19 mouse cellular contexts compared by ENCODE assay signal in genomic region chr5:124203251-124203650, GRCm38 (mm10). TPM values are rescaled to one million over a fixed set of nuclear protein-coding genes. Genes with fewer than 3 reads are reported as not detected.
DNase-seq lines count a peak whose midpoint lies in the region; ATAC-seq and TF ChIP-seq lines count a peak whose summit lies in the region.
"Had no signal": no experiment of that assay in that cellular context is flagged by ENCODE, and none has a peak within 500 bp of the region (broad histone marks: within the 10 kb centered on the region; RNA-seq: fewer than 3 reads in every experiment).

No protein-coding gene starts in this region.

- no peaks in the 10 kb centered on the region for H3K27me3 ChIP-seq in heart, embryonic 10.5 days (ENCODE audit: insufficient read depth, poor library complexity, severe bottlenecking)
- no peaks in the 10 kb centered on the region for H3K27me3 ChIP-seq in intestine, embryonic 15.5 days (replicated peaks)
- H3K27me3 ChIP-seq in intestine, postnatal 0 days (replicated peaks; ENCODE audit: control insufficient read depth, insufficient read depth, low read length) = no peaks in the 10 kb centered on the region
- H3K27me3 ChIP-seq in lung, embryonic 16.5 days (ENCODE audit: control insufficient read depth, insufficient read depth, low read depth, low read length) = no peaks in the 10 kb centered on the region
- H3K27me3 ChIP-seq: limb, embryonic 13.5 days had no signal

- H3K9me3 ChIP-seq in heart, embryonic 10.5 days = no peaks in the 10 kb centered on the region
- H3K9me3 ChIP-seq in intestine, embryonic 15.5 days = no peaks in the 10 kb centered on the region
- H3K9me3 ChIP-seq in intestine, postnatal 0 days (ENCODE audit: control insufficient read depth) = no peaks in the 10 kb centered on the region
- no peaks in the 10 kb centered on the region for H3K9me3 ChIP-seq in lung, embryonic 16.5 days (ENCODE audit: control insufficient read depth, low read length)
- H3K9me3 ChIP-seq: limb, embryonic 13.5 days; megakaryocyte, embryonic 14.5 days had no signal

- no peaks in the 10 kb centered on the region for H3K36me3 ChIP-seq in heart, embryonic 10.5 days
- no peaks in the 10 kb centered on the region for H3K36me3 ChIP-seq in intestine, embryonic 15.5 days
- no peaks in the 10 kb centered on the region for H3K36me3 ChIP-seq in intestine, postnatal 0 days (ENCODE audit: control insufficient read depth, insufficient read depth)
- no peaks in the 10 kb centered on the region for H3K36me3 ChIP-seq in lung, embryonic 16.5 days (ENCODE audit: control insufficient read depth, insufficient read depth, low read length)
- H3K36me3 ChIP-seq: limb, embryonic 13.5 days had no signal

- H3K9ac ChIP-seq in intestine, embryonic 15.5 days = no peak overlapping the region
- no peak overlapping the region for H3K9ac ChIP-seq in intestine, postnatal 0 days (ENCODE audit: low read depth, low read length)
- no peak overlapping the region; the same call in 1 of the 2 replicates for H3K9ac ChIP-seq in lung, embryonic 16.5 days (ENCODE audit: low read length)
- H3K9ac ChIP-seq: forebrain, postnatal 0 days; limb, embryonic 13.5 days had no signal

- H3K4me3 ChIP-seq in heart, embryonic 10.5 days = no peak overlapping the region
- H3K4me3 ChIP-seq in intestine, embryonic 15.5 days (replicated peaks) = no peak overlapping the region
- no peak overlapping the region for H3K4me3 ChIP-seq in intestine, postnatal 0 days (ENCODE audit: low read depth, low read length)
- no peak overlapping the region for H3K4me3 ChIP-seq in lung, embryonic 16.5 days (ENCODE audit: low read length)
- H3K4me3 ChIP-seq: limb, embryonic 13.5 days; megakaryocyte, embryonic 14.5 days had no signal

- DNase-seq in heart, embryonic 10.5 days (ENCODE audit: low spot score) = no peak
- DNase-seq in heart, adult 9 months (ENCODE audit: low spot score in 2 of 2) = no peak
- no peak for DNase-seq in lung, postnatal 25 days (ENCODE audit: low spot score)
- DNase-seq in left cerebral cortex, adult 18-20 months (ENCODE audit: low spot score in 2 of 2) = no peak
- DNase-seq: adrenal gland, adult 8-10 months; B cell, adult 2 months; cerebellum, adult 18-20 months; cerebellum, postnatal 36 days; forebrain, postnatal 0 days; heart, adult 11 months; kidney, postnatal 36 days; lung, adult 2 months; thymus, postnatal 4 days had no signal

- no peak for TF ChIP-seq CTCF in intestine, postnatal 0 days (IDR thresholded peaks at IDR 0.05; ENCODE audit: low read depth)

- H3K4me2 ChIP-seq in intestine, embryonic 15.5 days (replicated peaks) = no peak overlapping the region
- no peak overlapping the region for H3K4me2 ChIP-seq in intestine, postnatal 0 days (replicated peaks; ENCODE audit: low read depth)
- H3K4me2 ChIP-seq in lung, embryonic 16.5 days (ENCODE audit: low read depth, low read length) = no peak overlapping the region
- H3K4me2 ChIP-seq: limb, embryonic 13.5 days had no signal

- H3K27ac ChIP-seq in heart, embryonic 10.5 days = peak overlapping the region; percentile 82
- 0 out of 2 replicates have a peak overlapping the region, but pooled peaks have one; percentile 5 for H3K27ac ChIP-seq in intestine, embryonic 15.5 days
- no peak overlapping the region for H3K27ac ChIP-seq in intestine, postnatal 0 days (ENCODE audit: low read depth, low read length)
- peak overlapping the region; percentile 67 for H3K27ac ChIP-seq in lung, embryonic 16.5 days (ENCODE audit: low read length)
- H3K27ac ChIP-seq: hindbrain, postnatal 0 days; limb, embryonic 13.5 days had no signal

- 76% methylated on average over 4 of the region's 4 CpGs for WGBS in heart, embryonic 10.5 days
- WGBS in intestine, embryonic 15.5 days = 84% methylated on average over 4 of the region's 4 CpGs
- WGBS in intestine, postnatal 0 days = 80% methylated on average over 4 of the region's 4 CpGs
- 82% methylated on average over 4 of the region's 4 CpGs for WGBS in lung, embryonic 16.5 days

- no peak for ATAC-seq in intestine, embryonic 15.5 days
- ATAC-seq in intestine, postnatal 0 days = no peak
- no peak for ATAC-seq in lung, embryonic 16.5 days (ENCODE audit: low read depth)
- ATAC-seq: forebrain, postnatal 0 days; hindbrain, postnatal 0 days had no signal

- H3K4me1 ChIP-seq in heart, embryonic 10.5 days = peaks cover 97% of the 10 kb centered on the region
- H3K4me1 ChIP-seq in intestine, embryonic 15.5 days (replicated peaks) = peaks cover 60% of the 10 kb centered on the region
- H3K4me1 ChIP-seq in intestine, postnatal 0 days (replicated peaks; ENCODE audit: control insufficient read depth, insufficient read depth, low read length) = peaks cover 23% of the 10 kb centered on the region
- H3K4me1 ChIP-seq in lung, embryonic 16.5 days (replicated peaks; ENCODE audit: control insufficient read depth, insufficient read depth, low read length) = peaks cover 60% of the 10 kb centered on the region

RNA-seq across cellular contexts. Expression of gene Pitpnm2, which starts 46.3 kb away (rescaled TPM):
- 4.8 and 6.1 TPM in 2 replicates for polyA plus RNA-seq in heart, embryonic 10.5 days (2016; fragmentation: Nextera tagmentation; extraction: Ambion mirVana)
- 3.1 and 3.8 TPM in 2 replicates for polyA plus RNA-seq in intestine, embryonic 15.5 days (2015; fragmentation: Nextera tagmentation; extraction: Ambion mirVana)
- 1.5 and 1.9 TPM in 2 replicates for polyA plus RNA-seq in intestine, postnatal 0 days (2015; fragmentation: Nextera tagmentation; extraction: Ambion mirVana)
- polyA plus RNA-seq in lung, embryonic 16.5 days (2015; fragmentation: Nextera tagmentation; extraction: Ambion mirVana) = 6.6 and 9.2 TPM in 2 replicates
- 100 to 1,000 TPM; 259 to 274 TPM for total RNA-seq in left cerebral cortex, adult 18-20 months (2021)
